Mouse (Mus musculus) limb, embryonic 12.5 days (tissue): ENCODE results near the gene Ccdc3. TPM values are rescaled to one million over a fixed set of nuclear protein-coding genes. Genes with fewer than 3 reads are reported as not detected.
A peak's percentile ranks its signal among the peaks of the same experiment; 100 is the strongest.
"Not testable (repeated sequence)": the region's sequence is repeated elsewhere in the genome, so short reads cannot be mapped to it uniquely, and the experiment has no call there.

Source experiments
- ATAC-seq: fragments of 200-750 bp; cut with Nextera tagmentation; 2 replicates; pipeline ENCODE4 v1.8.0; 2017; ENCODE audit warnings: low read depth, moderate TSS enrichment; ENCODE audit not compliant: insufficient number of reproducible peaks, insufficient read depth, low FRiP score, low TSS enrichment
- H3K27ac ChIP-seq: fragments of 300-500 bp; sonication (generic); 2 replicates; pipeline ENCODE4 v1.5.1; 2016; ENCODE audit warnings: mild to moderate bottlenecking, moderate library complexity
- H3K27me3 ChIP-seq: fragments of 300-500 bp; sonication (generic); 2 replicates; pipeline ENCODE4 v1.6.1; 2016; ENCODE audit warnings: mild to moderate bottlenecking, moderate library complexity
- H3K36me3 ChIP-seq: fragments of 300-500 bp; sonication (generic); 2 replicates; pipeline ENCODE4 v1.6.1; 2016; ENCODE audit warnings: mild to moderate bottlenecking, moderate library complexity
- H3K4me1 ChIP-seq: fragments of 300-500 bp; sonication (generic); replicated peaks from 2 replicates; pipeline ENCODE4 v1.6.1; 2016
- H3K4me2 ChIP-seq: fragments of 300-500 bp; sonication (generic); 2 replicates; pipeline ENCODE4 v1.6.1; 2016; ENCODE audit warnings: mild to moderate bottlenecking, moderate library complexity
- H3K4me3 ChIP-seq: fragments of 300-500 bp; sonication (generic); replicated peaks from 2 replicates; pipeline ENCODE4 v1.5.1; 2016; ENCODE audit warnings: mild to moderate bottlenecking
- H3K9ac ChIP-seq: fragments of 300-500 bp; sonication (generic); replicated peaks from 2 replicates; pipeline ENCODE4 v1.6.1; 2016; ENCODE audit warnings: mild to moderate bottlenecking, moderate library complexity
- H3K9me3 ChIP-seq: fragments of 300-500 bp; sonication (generic); 2 replicates; pipeline ENCODE4 v1.6.1; 2016; ENCODE audit warnings: mild to moderate bottlenecking, moderate library complexity
- WGBS: fragments of 180-500 bp; shearing (Covaris S2); methylation state at CpG from one replicate; pipeline ENCODE4 v1.1.7; 2016; 5-methylcytosine and 5-hydroxymethylcytosine counted together
- polyA plus RNA-seq: library from polyadenylated mRNA; unstranded; fragments of >200 nt; fragmentation: Nextera tagmentation; extraction: Ambion mirVana; gene quantifications from 2 replicates; pipeline ENCODE4 v1.2.1, GENCODE M21; 2016

Ccdc3 gene
- polyA plus RNA-seq, 1 experiment from 2014 or later: 1.9 TPM

DNA sequence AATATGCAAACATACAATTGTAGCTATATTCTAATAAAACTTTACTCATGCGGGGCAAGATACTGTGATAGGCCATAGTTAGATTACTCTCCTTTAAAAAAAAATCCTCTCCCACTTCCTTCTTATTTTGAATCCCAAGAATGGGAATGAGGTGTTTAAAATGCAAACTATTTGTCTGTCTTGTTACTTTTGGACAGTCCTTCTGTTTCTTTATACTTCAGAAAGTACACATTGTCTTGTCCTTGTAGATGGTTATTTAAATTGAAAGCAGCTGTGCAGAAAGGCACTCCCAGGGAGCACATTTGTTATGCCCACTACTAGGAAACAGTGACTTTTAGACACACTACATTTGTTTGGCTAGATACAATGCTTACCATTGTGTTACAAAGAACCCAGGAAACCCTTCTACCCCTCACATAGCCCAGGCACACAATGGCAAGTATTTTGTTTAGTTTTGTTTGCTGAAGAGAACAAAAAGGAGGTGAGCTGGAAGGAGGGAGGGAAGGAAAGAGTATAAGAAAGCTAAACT lies 82.3 kb downstream of the Ccdc3 start:
- no peaks in the 10 kb centered on the region for H3K27me3 ChIP-seq
- no peak overlapping the region for H3K27ac ChIP-seq
- no peak overlapping the region for H3K4me3 ChIP-seq
- H3K4me1 ChIP-seq: peaks cover 7% of the 10 kb centered on the region; the same call in 1 of the 2 replicates
- ATAC-seq: no peak
- no peaks in the 10 kb centered on the region for H3K36me3 ChIP-seq
- no peak overlapping the region for H3K4me2 ChIP-seq
- 85% methylated on average over 1 of the region's 1 CpGs for WGBS
- H3K9ac ChIP-seq: no peak overlapping the region
- no peaks in the 10 kb centered on the region for H3K9me3 ChIP-seq

DNA sequence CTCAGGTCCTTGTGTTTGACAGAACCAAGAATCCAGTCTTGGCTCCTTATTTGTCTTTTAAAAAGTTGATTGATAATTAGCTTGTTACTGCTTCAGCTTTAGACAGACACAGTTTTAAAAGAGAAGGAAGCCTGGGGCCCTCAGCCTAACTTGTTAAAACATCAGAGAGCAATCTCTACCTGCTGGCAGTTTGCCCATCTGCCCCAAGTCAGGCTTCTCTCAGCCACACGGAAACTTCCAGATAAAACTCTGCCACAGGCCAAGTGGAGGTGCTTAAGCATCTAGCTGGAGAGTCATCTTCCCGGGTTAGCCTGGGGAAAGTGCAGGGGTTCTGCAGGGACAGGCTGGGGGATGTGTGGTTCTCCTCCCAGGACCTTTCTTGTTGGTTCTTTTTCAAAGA lies 85.0 kb downstream of the Ccdc3 start:
- Histone ChIP-seq H3K4me1 (no peaks in the 10 kb centered on the region), H3K27me3 (no peaks in the 10 kb centered on the region), H3K9me3 (no peaks in the 10 kb centered on the region), H3K4me3 (no peak overlapping the region), H3K27ac (no peak overlapping the region), H3K4me2 (no peak overlapping the region), H3K9ac (no peak overlapping the region), H3K36me3 (no peaks in the 10 kb centered on the region)
- no peak for ATAC-seq
- 39% methylated on average over 2 of the region's 2 CpGs for WGBS

DNA sequence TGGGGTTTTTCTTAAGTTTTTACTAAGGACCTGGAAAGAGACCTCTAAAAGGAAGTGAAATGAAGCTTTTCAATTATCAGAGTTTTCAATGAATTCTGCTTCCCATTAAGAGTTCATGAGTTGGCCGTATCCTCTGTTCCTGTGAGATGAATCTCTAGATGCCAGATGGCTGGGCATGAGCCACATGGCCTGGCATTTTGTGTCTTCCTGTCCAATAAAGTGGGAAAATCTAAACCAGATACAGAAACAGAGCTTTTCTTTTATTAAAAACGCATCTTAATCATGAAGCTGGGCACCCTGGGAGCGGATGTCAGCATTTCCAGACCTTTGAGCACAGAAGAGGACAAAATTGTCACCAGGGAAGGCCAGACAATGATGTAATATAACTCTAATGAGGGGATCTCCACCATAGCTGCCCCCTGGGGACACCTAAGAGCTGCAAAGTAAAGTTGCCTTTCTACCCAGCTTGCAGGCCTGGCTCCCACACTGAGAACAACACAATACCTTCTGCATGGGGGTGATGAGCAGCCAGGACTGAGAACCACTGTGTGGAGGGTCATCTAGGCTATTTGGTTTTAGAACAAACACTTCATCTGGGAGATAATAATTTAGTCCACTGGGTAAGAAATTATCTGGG lies 99.4 kb downstream of the Ccdc3 start:
- Histone ChIP-seq H3K36me3 (no peaks in the 10 kb centered on the region), H3K9ac (no peak overlapping the region), H3K9me3 (no peaks in the 10 kb centered on the region), H3K4me2 (no peak overlapping the region), H3K4me1 (peaks cover 11% of the 10 kb centered on the region), H3K27ac (peak overlapping the region; percentile 41; the same call in 1 of the 2 replicates), H3K27me3 (no peaks in the 10 kb centered on the region), H3K4me3 (no peak overlapping the region)
- no peak for ATAC-seq
- WGBS: 46% methylated on average over 3 of the region's 3 CpGs

DNA sequence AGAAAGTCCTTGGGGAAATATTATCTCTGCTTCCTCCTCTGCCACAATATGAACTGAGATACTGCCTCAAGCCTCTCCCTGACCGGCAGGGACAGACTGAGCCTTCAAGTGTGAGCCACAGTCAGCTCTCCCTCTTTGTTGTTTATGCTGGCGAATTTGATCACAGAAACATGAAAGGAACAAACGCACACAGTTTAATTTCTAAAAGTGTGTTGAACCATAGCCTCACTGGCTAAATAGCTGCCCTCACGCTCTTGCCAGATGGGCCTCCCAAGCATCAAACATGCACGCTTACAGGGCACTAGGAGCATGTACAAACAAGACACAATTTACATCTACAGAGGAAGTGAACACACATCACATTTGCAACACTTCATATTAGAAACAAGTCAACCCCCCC lies 100.3 kb downstream of the Ccdc3 start:
- H3K4me1 ChIP-seq: peaks cover 14% of the 10 kb centered on the region
- WGBS: 88% methylated on average over 5 of the region's 5 CpGs
- H3K27me3 ChIP-seq: no peaks in the 10 kb centered on the region
- H3K4me3 ChIP-seq: no peak overlapping the region
- no peaks in the 10 kb centered on the region for H3K36me3 ChIP-seq
- no peak for ATAC-seq
- no peaks in the 10 kb centered on the region for H3K9me3 ChIP-seq
- no peak overlapping the region for H3K9ac ChIP-seq
- H3K4me2 ChIP-seq: no peak overlapping the region
- no peak overlapping the region for H3K27ac ChIP-seq

DNA sequence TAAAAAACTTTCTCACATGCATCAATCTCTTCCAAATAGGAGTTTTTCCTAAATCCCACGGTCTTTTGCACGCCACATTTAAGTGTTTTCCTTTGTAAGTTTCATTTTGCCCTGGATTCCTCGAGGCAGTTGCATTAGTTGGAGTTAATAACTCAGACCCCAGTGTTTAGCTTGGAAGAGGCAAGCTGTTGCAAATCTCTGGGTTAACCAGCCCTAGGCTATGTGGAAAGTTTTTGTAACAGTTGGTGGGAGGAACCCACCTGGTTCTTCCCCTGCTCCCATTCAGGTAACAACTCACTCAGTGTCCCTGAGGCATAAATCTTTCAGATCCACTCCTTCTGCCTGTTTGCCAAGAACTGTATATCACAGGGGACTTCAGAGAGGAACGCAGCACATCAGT lies 101.9 kb downstream of the Ccdc3 start:
- no peak overlapping the region for H3K9ac ChIP-seq
- no peak overlapping the region for H3K4me2 ChIP-seq
- ATAC-seq: no peak
- WGBS: 71% methylated on average over 4 of the region's 4 CpGs
- no peaks in the 10 kb centered on the region for H3K27me3 ChIP-seq
- no peaks in the 10 kb centered on the region for H3K9me3 ChIP-seq
- H3K36me3 ChIP-seq: no peaks in the 10 kb centered on the region
- peaks cover 14% of the 10 kb centered on the region for H3K4me1 ChIP-seq
- H3K4me3 ChIP-seq: no peak overlapping the region
- H3K27ac ChIP-seq: no peak overlapping the region

DNA sequence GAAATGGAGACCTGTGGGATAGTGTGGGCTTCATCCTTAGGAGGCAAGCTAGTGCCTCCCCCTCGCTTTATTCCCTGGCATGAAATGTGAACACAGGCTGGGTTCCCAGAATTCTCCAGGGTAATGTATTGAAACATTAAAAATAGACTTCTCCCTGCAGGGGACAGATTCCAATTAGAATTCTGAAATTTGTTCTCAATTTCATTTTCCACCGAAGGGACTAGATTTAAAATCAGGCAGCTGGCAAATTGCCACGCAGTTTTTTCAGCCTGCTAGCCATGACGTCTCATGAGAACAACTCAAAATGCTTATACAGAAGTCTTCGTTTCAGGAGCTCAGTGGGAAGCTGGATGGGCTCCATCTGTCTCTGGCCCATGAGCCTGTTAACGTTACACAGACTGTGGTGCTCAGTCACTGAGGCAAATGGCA lies 103.9 kb downstream of the Ccdc3 start:
- Histone ChIP-seq H3K27me3 (no peaks in the 10 kb centered on the region; the same call in 1 of the 2 replicates), H3K9me3 (no peaks in the 10 kb centered on the region), H3K36me3 (no peaks in the 10 kb centered on the region), H3K9ac (no peak overlapping the region), H3K4me1 (peaks cover 14% of the 10 kb centered on the region), H3K4me2 (no peak overlapping the region), H3K4me3 (no peak overlapping the region), H3K27ac (no peak overlapping the region)
- WGBS: 43% methylated on average over 6 of the region's 6 CpGs
- ATAC-seq: no peak

DNA sequence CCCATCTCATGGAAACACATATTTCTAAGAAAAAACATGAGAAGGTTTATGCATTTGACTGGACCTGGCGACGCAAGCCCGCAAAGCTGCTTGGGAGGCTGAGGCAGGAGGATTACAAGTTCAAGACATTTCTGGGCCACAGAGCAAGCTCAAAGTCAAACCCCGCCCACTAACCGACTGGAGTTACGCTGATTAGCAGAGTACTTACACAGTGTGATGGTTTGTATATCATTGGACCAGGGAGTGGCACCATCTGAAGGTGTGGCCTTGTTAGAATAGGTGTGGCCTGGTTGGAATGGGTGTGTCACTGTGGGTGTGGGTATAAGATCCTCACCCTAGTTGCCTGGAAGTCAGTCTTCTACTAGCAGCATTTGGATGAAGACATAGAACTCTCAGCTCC lies 111.6 kb downstream of the Ccdc3 start:
- H3K27me3 ChIP-seq, H3K4me1 ChIP-seq, H3K4me2 ChIP-seq, H3K4me3 ChIP-seq, H3K27ac ChIP-seq, H3K9me3 ChIP-seq, H3K9ac ChIP-seq, ATAC-seq, H3K36me3 ChIP-seq: not testable (repeated sequence)
- WGBS: 92% methylated on average over 6 of the region's 6 CpGs

DNA sequence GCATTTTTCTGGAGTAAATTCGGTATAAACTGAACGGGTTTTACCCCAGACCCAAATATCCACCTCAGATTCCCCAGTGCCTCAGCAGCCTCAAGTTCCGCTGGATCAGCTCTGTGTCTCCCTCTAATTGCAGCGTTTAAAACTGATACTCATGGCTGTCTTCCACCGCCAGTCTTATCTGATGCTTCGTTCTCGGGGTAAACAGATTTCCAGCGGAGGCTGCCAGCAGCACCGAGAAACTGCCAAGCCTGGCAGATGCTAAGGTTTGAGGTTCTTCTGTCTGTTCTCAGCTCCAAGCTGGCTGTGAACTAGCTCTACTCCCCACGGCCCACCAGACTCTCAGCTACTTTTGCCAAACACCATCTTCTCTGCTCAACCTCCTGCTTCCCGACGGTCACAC lies 112.4 kb downstream of the Ccdc3 start:
- no peaks in the 10 kb centered on the region for H3K4me1 ChIP-seq
- no peak for ATAC-seq

DNA sequence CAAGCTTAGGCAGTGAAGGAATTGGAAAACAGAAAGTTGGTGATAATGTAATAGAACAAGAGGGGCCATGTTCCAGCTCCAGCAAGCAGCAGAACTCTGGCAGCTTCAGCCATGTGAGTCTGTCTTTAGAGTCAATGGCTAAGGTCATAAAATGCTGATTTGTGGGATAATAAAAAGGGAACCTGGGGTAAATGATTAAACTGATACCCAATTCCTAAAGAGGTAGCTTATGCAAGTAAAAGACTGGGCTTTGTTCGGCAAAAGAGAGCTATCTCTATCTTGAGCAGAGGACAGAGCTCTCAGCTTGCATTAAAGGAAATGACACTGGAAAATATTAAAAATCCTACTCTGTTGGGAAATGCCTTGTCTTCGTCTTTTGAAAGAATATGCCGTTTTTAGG lies 120.7 kb downstream of the Ccdc3 start:
- Histone ChIP-seq H3K9ac (no peak overlapping the region), H3K27me3 (no peaks in the 10 kb centered on the region), H3K4me1 (no peaks in the 10 kb centered on the region), H3K36me3 (no peaks in the 10 kb centered on the region), H3K9me3 (0 out of 2 replicates have a peak, but pooled peaks cover 5% of the 10 kb centered on the region), H3K27ac (no peak overlapping the region), H3K4me2 (no peak overlapping the region), H3K4me3 (no peak overlapping the region)
- WGBS: 72% methylated on average over 3 of the region's 3 CpGs
- no peak for ATAC-seq

More for the DNA sequence above, 112.4 kb downstream of the Ccdc3 start:
- H3K4me3 ChIP-seq: no peak overlapping the region
- no peaks in the 10 kb centered on the region for H3K9me3 ChIP-seq
- H3K27me3 ChIP-seq: no peaks in the 10 kb centered on the region; the same call in 1 of the 2 replicates
- 70% methylated on average over 12 of the region's 12 CpGs for WGBS
- H3K4me2 ChIP-seq: no peak overlapping the region
- no peak overlapping the region for H3K27ac ChIP-seq
- no peak overlapping the region for H3K9ac ChIP-seq
- H3K36me3 ChIP-seq: no peaks in the 10 kb centered on the region

DNA sequence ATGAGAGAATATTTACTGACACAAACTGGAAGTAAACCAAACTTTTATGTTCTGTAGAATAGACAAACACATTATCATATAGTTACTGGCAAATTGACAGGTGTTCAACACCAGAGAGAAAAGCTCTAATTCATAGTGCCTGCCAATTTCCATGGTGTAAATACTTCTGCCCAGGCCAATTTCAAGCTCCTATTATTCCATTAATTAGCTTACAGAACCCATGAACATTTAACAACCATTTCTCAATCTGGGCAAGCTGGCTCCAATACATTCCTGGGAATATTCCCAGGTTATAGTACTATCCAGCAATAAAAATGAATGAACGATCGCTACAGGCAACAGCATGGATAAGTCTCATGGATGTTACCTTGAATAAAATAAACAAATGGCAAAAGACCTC lies 124.7 kb downstream of the Ccdc3 start:
- Histone ChIP-seq H3K4me3 (no peak overlapping the region), H3K9ac (no peak overlapping the region), H3K9me3 (0 out of 2 replicates have a peak, but pooled peaks cover 2% of the 10 kb centered on the region), H3K36me3 (no peaks in the 10 kb centered on the region), H3K4me1 (no peaks in the 10 kb centered on the region), H3K27me3 (no peaks in the 10 kb centered on the region), H3K27ac (no peak overlapping the region), H3K4me2 (no peak overlapping the region)
- no peak for ATAC-seq
- WGBS: 80% methylated on average over 2 of the region's 2 CpGs

GRCm38 (mm10) chr2:5267980-5268379 lies 130.4 kb downstream of the Ccdc3 start:
- H3K27me3 ChIP-seq: no peaks in the 10 kb centered on the region
- H3K9me3 ChIP-seq: peaks cover 4% of the 10 kb centered on the region; the same call in 1 of the 2 replicates
- H3K9ac ChIP-seq: no peak overlapping the region
- no peak for ATAC-seq
- no peak overlapping the region for H3K4me2 ChIP-seq
- WGBS: 29% methylated on average over 2 of the region's 2 CpGs
- H3K36me3 ChIP-seq: no peaks in the 10 kb centered on the region
- H3K27ac ChIP-seq: no peak overlapping the region
- no peak overlapping the region for H3K4me3 ChIP-seq
- H3K4me1 ChIP-seq: peaks cover 10% of the 10 kb centered on the region; the same call in 1 of the 2 replicates
